Mouse (Mus musculus) right cerebral cortex, postnatal 4 days (tissue): ENCODE data around the gene Slc36a2.

Experiments
- DNase-seq: peaks from one replicate; pipeline ENCODE4 v3.0.0-alpha.2; 2022

Slc36a2 gene

DNA sequence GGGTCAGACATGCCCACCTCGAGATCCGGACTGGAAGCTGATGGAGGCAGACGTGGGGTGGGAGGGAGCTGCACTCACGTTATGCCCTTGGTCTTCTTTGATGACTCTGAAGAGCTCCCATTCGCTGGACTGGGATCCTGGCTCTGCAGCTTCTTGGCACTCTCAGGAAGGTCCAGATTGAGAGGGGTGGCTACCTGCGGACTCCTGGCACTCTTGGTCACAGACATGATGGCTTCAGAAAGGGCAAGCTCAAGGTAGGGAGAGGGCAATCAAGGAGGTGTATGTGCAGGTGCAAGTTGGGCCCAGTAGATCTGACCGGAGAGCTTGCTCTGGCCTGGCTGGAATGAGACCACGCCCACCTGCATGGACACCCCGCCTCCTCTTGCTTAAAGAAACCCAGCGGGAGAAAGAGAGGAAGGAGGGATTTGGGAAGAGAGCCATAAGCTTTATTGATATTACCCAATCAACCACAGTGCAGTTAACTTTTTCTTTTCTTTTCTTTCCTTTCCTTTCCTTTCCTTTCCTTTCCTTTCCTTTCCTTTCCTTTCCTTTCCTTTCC is at the start of gene Slc36a2:
Gene Slc36a2, minus strand, starts transcription at position 345 of the 559 bp plus-strand sequence.
- DNase-seq, result no peak

DNA sequence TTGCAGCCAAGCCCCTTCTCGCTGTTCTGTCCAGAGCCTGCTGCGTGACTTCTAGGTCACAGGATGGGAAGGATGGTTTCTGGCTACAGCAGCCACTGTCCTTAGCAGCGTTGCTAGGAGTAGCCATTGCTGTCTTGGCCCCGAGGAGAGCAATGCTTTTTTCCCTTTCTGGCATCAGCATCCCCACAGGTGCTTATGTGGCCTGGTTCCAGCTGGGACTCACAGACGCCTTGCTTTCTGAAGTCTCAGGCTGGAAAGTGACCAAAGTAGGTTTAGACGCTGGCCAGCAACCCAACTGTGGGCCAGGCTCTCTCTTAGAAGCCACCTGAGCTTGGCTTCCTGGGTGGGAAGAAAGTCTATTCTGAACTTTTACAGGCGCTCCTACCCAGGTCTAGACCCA is 49.4 kb upstream of the Slc36a2 start:
- DNase-seq, result no peak

DNA sequence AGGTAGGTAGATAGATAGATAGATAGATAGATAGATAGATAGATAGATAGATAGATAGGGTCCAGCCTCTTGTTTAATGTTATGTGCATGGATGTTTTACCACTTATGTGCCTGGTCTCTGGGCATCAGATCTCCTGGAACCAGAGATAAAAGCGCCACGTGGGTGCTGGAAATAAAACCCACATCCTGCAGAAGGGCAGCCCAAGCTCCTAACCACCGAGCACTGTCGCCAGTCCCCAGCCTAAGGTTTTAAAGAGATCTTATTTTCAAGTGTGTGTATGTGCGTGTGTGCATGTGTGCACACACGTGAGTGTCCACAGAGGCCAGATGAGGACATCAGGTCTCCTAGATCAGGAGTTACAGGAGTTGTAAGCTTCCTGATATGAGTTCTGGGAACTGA is 46.2 kb upstream of the Slc36a2 start:
- no peak for DNase-seq

DNA sequence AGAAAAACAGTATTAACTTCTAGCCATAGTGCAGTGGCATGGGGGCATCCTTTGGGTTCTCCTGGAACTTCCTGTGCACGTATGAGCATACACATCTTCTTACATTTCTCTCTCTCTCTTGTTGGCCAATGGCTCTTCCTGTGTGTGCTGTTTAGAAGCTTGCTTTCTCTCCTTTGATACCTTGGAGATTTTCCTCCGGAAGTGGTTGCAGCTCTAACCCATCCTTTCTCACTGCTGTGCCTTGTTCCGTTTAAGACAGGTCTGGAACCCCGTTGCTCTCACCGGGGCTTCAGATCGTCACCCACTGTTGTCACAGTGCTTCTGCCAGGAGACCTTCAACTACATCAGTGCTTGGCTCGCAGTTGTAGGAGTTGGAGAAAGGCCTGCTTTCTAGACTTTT is 36.4 kb upstream of the Slc36a2 start:
- no peak for DNase-seq

DNA sequence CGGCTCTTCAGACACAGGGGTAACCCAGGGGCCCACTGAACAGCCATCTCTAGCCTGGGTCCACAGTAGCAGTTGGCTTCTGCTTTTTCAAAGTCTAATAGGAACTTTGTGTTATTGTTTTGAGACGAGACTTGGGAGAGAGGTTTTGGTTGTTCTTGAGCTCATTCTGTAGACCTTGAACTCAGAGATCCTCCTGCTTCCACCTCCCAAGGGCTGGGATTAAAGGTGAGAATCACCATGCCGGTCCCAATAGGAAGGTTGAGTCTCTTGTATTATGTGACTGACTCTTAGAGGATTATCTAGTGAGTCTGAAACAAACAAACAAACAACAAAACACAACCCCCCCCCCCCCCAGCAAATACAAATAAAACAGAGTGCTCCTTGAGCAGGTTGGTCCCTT is 33.6 kb upstream of the Slc36a2 start:
- no peak for DNase-seq

DNA sequence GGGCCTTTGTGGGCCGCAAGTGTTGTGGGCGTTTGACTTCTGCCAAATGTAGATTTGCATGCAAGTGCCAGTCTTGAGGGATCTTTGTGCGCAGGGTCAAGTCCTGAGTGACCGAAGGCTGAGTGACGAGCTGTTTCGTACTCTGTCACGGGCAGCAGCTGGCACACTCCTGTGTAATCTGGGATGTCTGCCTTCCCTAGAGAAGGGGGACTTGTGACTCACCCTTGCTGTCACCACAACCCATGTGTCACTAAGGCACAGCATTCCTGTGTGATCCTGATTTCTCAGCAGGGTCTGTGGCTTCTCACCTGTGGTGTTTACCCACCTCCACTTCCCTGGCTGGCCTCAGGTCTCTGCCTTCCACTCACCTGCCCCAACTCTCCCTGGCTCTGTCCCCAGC is 33.0 kb upstream of the Slc36a2 start:
- DNase-seq, result no peak

DNA sequence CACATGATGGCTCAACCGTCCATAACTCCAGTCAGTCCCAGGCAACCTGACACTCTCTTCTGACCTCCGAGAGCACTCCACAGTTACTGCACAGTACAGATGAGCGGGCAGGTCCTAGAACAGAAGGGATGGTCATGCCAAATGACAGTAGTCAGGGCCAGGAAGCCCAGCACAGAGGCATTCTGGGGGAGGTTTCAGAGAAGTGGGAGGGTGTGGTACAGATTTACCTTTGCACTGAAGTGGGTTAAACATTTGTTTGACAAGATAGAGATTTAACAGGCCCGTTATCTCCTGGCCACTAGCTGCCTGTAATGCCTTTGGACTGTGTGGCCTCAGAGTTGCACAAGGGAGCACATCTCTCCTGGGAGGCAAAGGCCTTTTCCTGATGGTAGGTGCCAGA is 32.5 kb upstream of the Slc36a2 start:
- DNase-seq, result no peak

DNA sequence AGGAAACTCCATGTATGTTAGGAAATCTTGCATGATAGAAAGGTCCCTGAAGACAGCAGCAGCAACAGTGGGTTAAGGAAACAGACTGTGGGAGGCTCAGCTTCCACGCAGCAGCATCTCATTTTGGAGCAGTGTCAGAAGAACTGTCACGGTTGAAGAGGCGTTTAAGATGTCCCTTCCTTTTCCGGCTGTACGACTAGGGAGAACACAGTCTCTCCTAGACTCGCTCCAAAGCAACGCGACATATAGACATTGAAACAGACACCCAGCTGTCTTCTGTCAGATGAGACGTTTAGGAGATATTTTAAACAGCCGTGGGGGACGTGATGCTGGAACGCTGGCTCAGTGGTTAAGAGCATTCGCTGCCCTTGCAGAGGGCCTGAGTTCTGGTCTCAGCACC is 32.0 kb upstream of the Slc36a2 start:
- DNase-seq, result no peak

DNA sequence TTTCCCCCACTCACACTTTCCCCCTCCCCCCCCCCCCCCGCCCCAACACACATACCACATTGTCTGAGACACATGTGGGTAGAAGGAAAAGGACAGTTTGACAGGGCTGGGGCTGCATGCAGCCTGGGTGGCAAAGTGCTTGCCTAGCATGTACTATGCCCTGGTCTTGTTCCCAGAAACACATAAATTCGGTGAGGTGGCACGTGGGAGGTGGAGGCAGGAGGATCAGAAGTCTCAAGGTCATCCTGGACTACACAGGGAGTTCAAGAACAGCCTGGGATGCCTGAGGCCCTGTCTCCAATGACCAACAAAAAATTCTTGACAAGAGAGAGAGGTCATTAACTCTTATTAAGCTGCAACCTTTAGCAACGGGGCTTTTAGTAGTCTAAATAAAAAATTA is 31.2 kb upstream of the Slc36a2 start:
- DNase-seq, result no peak

DNA sequence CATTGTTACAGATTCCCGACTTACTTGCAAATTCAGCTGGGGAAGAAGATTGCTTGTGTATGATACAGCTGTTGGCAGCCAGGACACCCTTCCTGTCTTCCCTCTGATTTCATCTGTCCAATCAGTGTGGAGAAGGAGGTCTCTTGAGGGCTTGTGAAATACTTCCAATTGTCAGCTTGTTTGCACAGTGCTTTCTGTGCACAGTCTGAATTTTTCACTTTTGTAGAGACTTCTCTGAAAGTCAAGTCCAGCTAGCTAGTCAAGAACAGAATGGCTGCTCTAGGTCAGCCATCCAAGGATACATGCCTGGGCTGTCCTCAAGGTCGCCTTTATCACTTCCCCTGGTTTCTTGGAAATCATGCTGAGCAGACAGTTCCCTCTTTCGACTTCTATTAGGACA is 30.1 kb upstream of the Slc36a2 start:
- DNase-seq, result no peak

DNA sequence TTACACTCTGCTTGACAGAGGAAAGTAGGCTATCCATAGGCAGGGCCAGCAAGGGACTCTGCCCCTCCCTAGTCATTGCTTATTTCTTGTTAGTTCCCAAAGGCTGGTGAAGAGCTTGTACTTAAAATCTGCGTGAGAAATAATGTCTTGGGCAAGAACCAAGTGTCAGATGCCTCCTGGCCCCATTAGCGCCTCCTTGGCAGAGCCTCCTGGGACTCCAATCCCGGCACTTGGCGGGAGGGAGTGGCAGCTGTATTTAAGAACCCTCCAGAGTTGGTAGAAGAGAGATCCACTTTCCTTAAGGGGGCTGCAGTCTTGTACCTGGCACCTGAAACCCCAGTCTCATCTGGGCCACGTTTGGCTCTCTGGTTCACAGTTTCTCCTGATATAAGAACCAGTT is 29.3 kb upstream of the Slc36a2 start:
- DNase-seq, result no peak

DNA sequence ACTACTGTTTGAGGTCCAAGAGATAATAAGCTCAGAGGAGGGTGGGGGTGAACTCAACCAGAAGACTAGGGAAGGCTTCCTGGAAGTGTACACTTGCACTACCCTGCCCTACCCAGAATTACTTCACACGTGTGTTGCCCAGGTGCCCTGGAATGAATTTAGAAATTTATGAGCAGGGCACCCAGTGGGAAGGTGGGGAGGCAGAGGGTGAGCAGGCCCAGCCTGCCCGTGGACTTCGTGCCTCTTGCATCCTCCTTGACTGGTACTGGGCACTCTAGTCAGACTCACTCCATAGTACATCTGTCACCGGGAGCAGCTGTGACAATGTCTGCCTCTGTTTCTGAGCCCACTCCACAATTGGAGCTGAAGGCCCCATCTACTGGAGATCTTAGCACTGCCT is 28.6 kb upstream of the Slc36a2 start:
- DNase-seq, result no peak

DNA sequence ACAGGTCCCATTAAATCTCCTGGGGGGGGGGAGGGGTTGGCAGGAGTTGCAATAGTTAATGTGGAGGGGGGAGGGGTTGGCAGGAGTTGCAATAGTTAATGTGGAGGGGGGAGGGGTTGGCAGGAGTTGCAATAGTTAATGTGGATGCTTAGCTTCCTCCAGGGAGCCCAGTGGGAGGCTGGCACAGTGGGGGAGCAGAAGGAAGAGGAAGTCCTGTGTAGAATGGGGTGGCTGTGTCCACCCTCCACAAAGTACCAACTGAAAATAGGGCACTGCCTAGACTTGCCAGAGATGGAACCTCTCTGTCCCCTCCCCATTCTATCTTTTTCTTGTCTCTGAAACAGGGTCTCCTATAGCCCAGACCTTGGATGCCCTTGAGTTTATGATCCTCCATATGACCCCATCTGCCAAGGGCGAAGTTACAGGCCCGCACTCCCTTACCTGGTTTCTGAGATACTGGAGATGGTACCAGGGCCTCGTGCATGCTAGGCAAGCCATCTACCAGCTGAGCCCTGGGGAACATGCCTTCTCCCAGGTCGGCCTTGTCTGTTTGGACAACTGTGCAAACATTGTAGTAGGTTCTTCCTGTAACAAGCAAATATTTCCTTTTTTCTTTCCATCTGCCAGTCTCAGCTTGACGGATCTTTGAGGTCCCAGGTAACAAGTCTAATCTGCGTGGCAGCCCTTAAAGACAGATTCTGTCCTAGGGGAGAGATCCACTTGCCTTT is 24.9 kb upstream of the Slc36a2 start:
- DNase-seq, result no peak

DNA sequence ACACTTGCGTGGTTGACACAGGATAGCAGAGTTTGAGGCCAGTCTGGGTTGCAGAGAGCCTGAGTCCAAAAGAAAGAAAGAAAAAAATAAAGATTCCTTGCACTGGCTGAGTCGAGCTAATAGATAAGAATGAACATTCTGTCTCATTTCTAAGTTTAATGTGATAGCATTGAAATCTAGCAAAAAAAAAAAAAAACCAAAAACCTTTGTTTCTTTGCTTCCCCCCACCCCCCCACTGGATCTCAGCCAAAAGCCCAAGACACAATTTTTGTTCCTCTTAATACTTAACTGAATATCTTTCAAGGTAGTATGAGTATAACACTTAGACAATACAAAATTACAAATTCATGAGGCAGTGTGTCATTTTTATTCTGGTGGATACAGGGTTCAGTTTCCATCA is 24.2 kb upstream of the Slc36a2 start:
- DNase-seq, result no peak

DNA sequence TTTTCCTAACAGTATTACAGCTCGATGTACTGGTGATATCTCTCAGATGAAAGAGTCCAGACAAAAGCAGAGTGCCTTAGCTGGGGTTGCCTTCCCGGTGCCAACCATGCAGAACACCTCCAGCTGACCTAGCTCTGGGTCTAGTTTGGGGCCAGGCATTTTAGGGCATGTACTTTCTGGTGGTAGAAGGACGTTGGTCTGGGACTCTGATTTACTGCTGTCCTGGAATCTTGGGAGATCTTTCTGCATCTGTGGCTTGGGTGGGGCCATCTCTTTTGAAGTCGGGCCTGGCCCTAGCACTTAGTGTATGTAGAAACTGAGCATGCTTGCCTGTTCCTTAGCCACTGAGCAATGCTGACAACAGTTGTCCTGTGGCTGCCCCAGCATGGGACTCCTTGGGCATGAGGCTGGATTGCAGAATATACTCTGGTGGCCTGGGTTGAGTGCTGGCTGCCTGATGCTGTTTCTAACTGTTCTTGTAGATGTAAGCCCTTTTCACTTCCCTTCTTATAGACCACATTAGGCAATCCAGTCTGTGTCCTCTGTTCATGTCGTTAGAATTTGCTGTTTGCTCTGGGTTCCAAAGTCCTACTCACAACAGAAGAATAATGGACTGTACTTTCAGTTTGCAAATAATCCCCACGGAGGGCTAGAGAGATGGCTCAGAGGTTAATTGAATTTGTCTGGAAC is 23.3 kb upstream of the Slc36a2 start:
- no peak for DNase-seq

DNA sequence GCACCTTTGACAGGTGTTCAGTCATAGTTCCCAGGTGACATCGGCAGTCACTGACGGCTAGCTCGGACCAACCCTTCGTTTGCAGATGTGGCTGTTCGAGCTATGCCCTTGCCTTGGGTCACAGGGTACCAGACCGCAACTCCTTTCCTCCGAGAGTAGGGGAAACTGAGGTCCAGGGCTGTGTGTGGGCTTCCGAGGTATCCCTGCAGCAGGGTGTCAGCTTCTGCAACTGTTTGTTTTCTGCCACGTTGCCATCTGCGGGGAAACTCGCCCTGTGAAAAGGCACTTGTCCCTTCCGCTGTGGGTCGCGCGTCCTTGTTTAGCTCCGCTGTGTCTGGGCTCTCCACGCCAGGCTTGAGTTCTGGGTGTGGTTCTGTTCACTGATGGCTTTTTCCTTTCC is 19.7 kb upstream of the Slc36a2 start:
- peak; percentile 43 for DNase-seq

DNA sequence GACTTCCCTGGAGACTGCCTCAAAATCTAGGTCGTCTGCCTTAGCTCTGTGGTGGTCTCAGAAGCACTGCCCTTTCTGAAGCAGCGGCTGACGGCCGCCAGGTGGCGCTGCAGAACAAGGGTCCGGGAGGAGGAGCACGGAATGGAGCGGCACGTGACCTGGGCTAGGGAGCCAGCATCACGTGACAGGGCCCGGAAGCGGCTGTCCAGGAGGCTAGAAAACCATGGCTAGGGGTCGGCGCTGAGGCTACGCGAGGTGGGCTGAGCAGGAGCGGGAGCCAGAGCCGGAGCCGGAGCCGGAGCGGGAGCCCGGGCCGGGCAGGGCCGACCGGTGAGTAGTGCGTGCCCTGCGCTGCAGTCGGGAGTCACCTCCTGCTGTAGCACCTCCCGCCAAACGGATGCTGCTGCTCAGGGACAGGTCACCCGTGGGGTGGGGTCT is 19.3 kb upstream of the Slc36a2 start, which contains the start of gene Slc36a1:
Gene Slc36a1, plus strand, starts transcription at position 192 of the 438 bp plus-strand sequence.
- peak; percentile 100 for DNase-seq

DNA sequence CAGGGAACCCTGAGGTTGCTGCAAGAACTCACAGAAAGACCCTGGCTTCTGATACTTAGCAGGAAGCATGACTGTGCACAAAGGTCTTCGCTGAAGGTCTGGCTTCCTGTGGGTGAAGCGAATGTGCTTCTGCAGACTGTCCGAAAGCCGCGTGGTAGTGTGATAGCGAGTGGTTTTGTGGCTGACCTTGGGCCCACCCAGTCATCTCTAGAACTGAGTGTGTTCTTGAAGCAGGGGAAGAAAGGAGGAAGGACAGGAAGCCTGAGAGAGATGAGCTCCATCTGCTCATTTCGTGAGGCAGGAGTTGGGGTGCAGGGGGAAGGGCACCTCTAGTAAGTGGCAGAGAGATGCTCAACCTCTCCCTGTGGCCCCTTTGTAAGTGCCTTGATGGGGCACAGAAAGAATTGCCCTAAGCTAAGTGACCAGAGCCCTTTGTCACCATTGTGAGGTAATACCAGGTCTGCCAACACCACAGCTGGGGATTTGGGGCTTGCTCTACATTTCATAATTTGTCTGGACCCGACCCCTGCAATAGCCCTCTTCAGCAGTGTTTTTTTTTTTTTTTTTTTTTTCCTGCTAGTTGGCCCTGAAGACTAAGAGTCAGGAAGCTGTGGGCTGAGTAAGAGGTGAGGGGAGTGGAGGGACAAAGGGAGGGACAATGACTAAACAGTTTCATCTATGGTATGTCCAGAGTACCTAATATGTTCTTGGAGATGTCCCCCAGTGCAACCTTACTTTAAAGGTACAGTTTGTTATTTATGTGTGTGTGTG is 13.0 kb upstream of the Slc36a2 start:
- no peak for DNase-seq

DNA sequence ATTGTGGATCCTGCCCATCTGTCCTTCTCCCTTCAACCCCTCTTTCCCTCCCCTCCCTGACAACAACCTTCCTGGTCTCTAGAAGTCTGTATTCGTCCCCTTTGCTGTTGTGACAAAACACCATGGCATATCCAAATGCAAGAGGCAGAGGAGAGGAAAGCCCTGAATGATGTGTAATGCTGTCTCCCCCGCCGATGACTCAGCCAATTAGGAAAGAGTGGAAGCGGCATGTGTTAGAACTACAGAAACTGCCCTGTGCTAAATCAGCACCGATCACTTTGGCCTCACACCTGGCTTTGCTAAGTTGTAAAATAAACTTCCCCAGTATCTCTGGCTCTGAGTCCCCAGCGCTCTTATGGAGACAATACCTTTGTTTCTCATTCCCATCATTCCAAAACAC is 12.2 kb upstream of the Slc36a2 start:
- no peak for DNase-seq

DNA sequence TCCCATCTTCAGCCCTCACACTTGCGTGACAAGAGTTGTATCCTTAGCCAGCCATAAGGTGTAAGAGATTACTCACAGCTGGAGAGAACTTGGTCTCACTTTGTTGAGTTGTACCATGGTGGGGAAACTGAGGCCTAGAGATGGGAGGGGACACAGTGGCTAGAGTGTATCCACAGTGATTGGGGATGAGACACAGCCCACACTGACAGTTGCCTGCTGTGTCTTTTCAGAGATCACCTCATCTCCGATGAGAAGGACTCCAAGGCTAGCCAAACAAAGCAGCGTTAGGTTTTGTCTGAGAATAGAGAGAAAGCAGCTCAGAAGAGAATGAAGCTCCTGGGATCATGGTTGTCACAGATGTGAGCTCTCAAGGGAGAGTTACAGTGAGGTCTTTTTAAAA is 5.3 kb upstream of the Slc36a2 start:
- DNase-seq, result no peak

DNA sequence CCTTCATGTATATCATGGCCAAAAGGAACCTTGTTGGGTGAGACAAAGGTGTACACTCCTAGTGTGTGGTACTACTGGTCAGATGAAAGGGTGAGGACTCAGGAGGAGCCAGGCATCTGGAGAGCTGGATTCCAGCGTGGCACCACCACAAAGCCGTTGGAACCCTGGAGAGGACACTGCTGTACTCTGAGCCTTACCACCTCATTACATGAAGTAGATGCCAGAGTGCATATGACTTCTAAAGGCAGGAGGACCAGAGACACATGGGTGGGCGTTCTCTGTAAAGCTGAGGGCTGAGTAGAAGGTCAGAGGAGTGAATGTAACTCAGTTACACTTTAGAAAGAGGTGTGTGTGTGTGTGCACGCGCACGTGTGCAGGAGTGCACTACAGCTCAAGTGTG is 2.9 kb upstream of the Slc36a2 start:
- DNase-seq, result no peak

DNA sequence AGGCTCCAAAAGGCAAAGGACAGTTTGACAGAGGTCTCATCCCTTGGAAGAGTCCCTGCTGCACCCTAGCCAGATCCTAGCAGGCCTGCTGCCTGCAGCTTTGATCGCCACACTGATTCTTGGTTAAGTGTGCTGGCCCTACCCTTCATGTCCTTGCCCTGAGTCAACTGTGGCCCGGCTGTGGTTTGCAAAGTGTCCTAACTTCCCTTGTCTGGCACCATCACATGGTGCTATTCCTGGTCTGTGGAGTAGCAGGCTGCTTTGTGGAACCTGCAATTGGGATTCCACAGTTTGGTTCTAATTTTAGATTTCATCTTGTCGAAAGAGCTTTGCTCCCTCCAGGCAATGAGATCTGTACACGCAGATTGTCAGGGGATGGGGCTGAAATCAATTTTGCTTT is 2.4 kb upstream of the Slc36a2 start:
- DNase-seq, result no peak

DNA sequence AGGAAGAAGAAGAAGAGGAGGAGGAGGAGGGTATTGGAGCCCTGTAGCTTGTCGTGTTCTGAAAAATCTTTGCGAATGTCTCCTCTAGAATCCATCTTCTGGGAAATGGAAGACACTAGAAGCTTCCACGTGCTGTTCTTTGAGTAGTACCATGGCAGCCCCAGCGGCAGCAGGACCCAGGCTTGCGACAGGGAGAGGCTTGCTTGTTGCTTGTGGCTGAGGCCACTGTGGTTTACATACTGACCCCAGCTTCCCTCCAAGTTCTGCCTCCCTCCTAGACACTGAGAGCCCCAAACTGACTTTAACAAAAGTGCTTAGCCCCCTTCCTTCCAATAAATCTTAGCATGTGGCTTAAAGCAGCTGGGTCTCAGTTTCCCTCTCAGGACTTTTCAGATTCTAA is 631 bp downstream of the Slc36a2 start:
- no peak for DNase-seq

DNA sequence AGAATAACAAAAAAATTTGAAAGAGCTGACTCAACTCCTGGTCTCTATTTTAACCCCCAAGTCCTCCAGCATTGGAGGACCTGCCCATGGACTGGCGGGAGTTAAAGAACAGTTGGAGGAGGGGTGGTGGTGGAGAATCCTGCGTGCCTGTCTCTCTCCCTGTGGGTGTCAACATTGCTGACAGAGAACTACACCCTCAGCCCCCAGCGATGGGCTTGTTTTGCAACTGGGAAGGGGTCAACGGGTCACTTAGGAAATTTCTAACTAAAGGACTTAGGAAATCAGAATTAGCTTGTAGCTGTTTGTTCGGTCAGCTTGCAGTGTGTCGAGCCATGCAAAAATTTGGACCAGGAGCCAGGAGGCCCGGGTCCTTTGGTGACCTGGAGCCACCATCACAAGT is 1.8 kb downstream of the Slc36a2 start:
- no peak for DNase-seq
